Comparison of ENCODE assay signal across 8 mouse cellular contexts in the genomic region with DNA sequence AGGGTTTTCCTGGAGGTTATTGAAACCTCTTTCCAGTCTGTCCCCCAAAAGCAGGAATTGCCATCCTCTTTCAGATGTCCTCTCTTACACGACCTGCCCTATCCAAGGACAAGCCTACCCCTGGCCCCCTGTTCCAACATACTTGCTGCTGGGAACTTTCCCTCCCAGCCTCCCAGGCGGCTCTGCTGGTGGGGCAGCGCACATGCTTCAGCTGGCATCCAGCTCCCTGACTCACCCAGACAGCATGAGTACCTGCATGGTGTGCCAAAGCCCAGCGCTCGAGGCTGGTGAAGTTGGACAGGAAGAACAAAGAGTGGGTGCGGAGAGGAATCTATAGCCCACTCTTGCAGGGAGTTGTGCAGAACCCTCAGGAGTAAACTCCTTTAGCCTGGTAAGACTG. TPM values are rescaled to one million over a fixed set of nuclear protein-coding genes. Genes with fewer than 3 reads are reported as not detected.
DNase-seq lines count a peak whose midpoint lies in the region; ATAC-seq and TF ChIP-seq lines count a peak whose summit lies in the region.

No protein-coding gene starts in this region.

- peak overlapping the region; percentile 77 for H3K4me2 ChIP-seq in lung, embryonic 14.5 days

- no peak for ATAC-seq in lung, embryonic 14.5 days (ENCODE audit: insufficient read depth)

- no peaks in the 10 kb centered on the region for H3K27me3 ChIP-seq in heart, embryonic 10.5 days (ENCODE audit: insufficient read depth, poor library complexity, severe bottlenecking)
- no peaks in the 10 kb centered on the region for H3K27me3 ChIP-seq in lung, embryonic 14.5 days (ENCODE audit: insufficient read depth, low read length)

- H3K36me3 ChIP-seq in heart, embryonic 10.5 days, result peaks cover 40% of the 10 kb centered on the region
- peaks cover 39% of the 10 kb centered on the region for H3K36me3 ChIP-seq in lung, embryonic 14.5 days (ENCODE audit: insufficient read depth)

- TF ChIP-seq CTCF in lung, embryonic 14.5 days (IDR thresholded peaks at IDR 0.05; ENCODE audit: low read depth), result no peak

- H3K4me1 ChIP-seq in heart, embryonic 10.5 days, result peaks cover 56% of the 10 kb centered on the region
- peaks cover 13% of the 10 kb centered on the region for H3K4me1 ChIP-seq in lung, embryonic 14.5 days (ENCODE audit: insufficient read depth)

- peak overlapping the region; percentile 66 for H3K4me3 ChIP-seq in heart, embryonic 10.5 days
- peak overlapping the region; percentile 55 for H3K4me3 ChIP-seq in lung, embryonic 14.5 days (ENCODE audit: low read depth, low read length)

- peak overlapping the region; percentile 69 for H3K9ac ChIP-seq in lung, embryonic 14.5 days

- H3K27ac ChIP-seq in heart, embryonic 10.5 days, result peak overlapping the region; percentile 91
- peak overlapping the region; percentile 89 for H3K27ac ChIP-seq in lung, embryonic 14.5 days (ENCODE audit: low read depth)

- H3K9me3 ChIP-seq in heart, embryonic 10.5 days, result no peaks in the 10 kb centered on the region
- H3K9me3 ChIP-seq in lung, embryonic 14.5 days (ENCODE audit: low read depth, low read length), result no peaks in the 10 kb centered on the region

- WGBS in heart, embryonic 10.5 days, result 65% methylated on average over 6 of the region's 6 CpGs
- 61% methylated on average over 6 of the region's 6 CpGs for WGBS in lung, embryonic 14.5 days

- DNase-seq in thymus, postnatal 4 days, result peak; percentile 44
- DNase-seq in thymus, postnatal 0 days (ENCODE audit: low spot score), result no peak
- peak; percentile 58 to 66 for DNase-seq in cerebellum, postnatal 36 days
- no peak for DNase-seq in heart, embryonic 10.5 days (ENCODE audit: low spot score)
- peak; percentile 49 for DNase-seq in kidney, postnatal 14 days
- peak; percentile 21 for DNase-seq in lung, embryonic 14.5 days
- peak; percentile 35 for DNase-seq in skeletal muscle tissue, adult 2 months (ENCODE audit: low read depth, low spot score)
- no peak for DNase-seq in spleen, postnatal 4 days (ENCODE audit: low spot score in 2 of 2)

RNA-seq across cellular contexts. Expression of gene Slc50a1, which starts 0.5 kb away (rescaled TPM):
- 84.7 and 87.2 TPM in 2 replicates for polyA plus RNA-seq in thymus, postnatal 0 days (2015; fragmentation: Nextera tagmentation; extraction: Ambion mirVana)
- polyA plus RNA-seq in heart, embryonic 10.5 days (2016; fragmentation: Nextera tagmentation; extraction: Ambion mirVana), result 39.9 and 42.4 TPM in 2 replicates
- 58.5 and 60.2 TPM in 2 replicates for polyA plus RNA-seq in lung, embryonic 14.5 days (2014; fragmentation: Nextera tagmentation; extraction: Ambion mirVana)

RNA-seq across cellular contexts. Expression of gene Efna1, which starts 10.1 kb away (rescaled TPM):
- polyA plus RNA-seq in thymus, postnatal 0 days (2015; fragmentation: Nextera tagmentation; extraction: Ambion mirVana), result 12.4 and 13.2 TPM in 2 replicates
- 32.0 and 37.7 TPM in 2 replicates for polyA plus RNA-seq in heart, embryonic 10.5 days (2016; fragmentation: Nextera tagmentation; extraction: Ambion mirVana)
- 68.3 and 70.4 TPM in 2 replicates for polyA plus RNA-seq in lung, embryonic 14.5 days (2014; fragmentation: Nextera tagmentation; extraction: Ambion mirVana)

RNA-seq across cellular contexts. Expression of gene Dpm3, which starts 11.7 kb away (rescaled TPM):
- 163 and 167 TPM in 2 replicates for polyA plus RNA-seq in thymus, postnatal 0 days (2015; fragmentation: Nextera tagmentation; extraction: Ambion mirVana)
- 76.7 and 86.0 TPM in 2 replicates for polyA plus RNA-seq in heart, embryonic 10.5 days (2016; fragmentation: Nextera tagmentation; extraction: Ambion mirVana)
- 118 and 119 TPM in 2 replicates for polyA plus RNA-seq in lung, embryonic 14.5 days (2014; fragmentation: Nextera tagmentation; extraction: Ambion mirVana)

RNA-seq across cellular contexts. Expression of gene Trim46, which starts 24.8 kb away (rescaled TPM):
- 0.98 and 1.6 TPM in 2 replicates for polyA plus RNA-seq in thymus, postnatal 0 days (2015; fragmentation: Nextera tagmentation; extraction: Ambion mirVana)
- 0.79 and 1.9 TPM in 2 replicates for polyA plus RNA-seq in heart, embryonic 10.5 days (2016; fragmentation: Nextera tagmentation; extraction: Ambion mirVana)
- 5.7 and 6.3 TPM in 2 replicates for polyA plus RNA-seq in lung, embryonic 14.5 days (2014; fragmentation: Nextera tagmentation; extraction: Ambion mirVana)

RNA-seq across cellular contexts. Expression of gene Krtcap2, which starts 25.1 kb away (rescaled TPM):
- polyA plus RNA-seq in thymus, postnatal 0 days (2015; fragmentation: Nextera tagmentation; extraction: Ambion mirVana), result 304 and 318 TPM in 2 replicates
- 244 and 260 TPM in 2 replicates for polyA plus RNA-seq in heart, embryonic 10.5 days (2016; fragmentation: Nextera tagmentation; extraction: Ambion mirVana)
- polyA plus RNA-seq in lung, embryonic 14.5 days (2014; fragmentation: Nextera tagmentation; extraction: Ambion mirVana), result 293 and 312 TPM in 2 replicates

Comparison
In these comparisons a context has a peak if more than half of its experiments do, and no peak if none do; other contexts are left out.
1. DNase-seq: peak in thymus, postnatal 4 days (single experiment), cerebellum, postnatal 36 days (2 of 2), kidney, postnatal 14 days (single experiment), lung, embryonic 14.5 days (single experiment) and skeletal muscle tissue, adult 2 months (single experiment); none in thymus, postnatal 0 days (single experiment), heart, embryonic 10.5 days (single experiment) and spleen, postnatal 4 days (0 of 2).